Mouse (Mus musculus): ENCODE measurements around the gene Hoxb13. TPM values are rescaled to one million over a fixed set of nuclear protein-coding genes. Genes with fewer than 3 reads are reported as not detected.

Gene Hoxb13
- total RNA-seq, 2 experiments from 2014 or later = not detected

DNA sequence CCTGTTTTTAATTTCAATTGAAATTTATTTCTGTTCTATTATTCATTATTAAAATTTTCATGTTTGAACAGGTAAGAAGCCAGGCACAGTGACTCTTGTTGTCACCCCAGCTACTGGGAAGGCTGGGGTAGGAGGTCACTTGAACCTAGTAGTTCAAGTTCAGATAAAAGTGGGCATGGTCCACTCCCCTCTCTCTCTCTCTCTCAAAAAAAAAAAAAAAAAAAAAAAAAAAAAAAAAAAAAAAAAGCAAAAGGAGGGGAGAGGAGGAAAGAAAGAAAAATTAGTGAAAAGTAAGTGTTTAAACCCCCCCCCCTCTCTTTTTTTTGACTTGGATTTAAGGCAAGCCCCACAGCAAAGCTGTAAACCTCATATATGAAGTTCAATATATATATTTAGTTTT lies 9.9 kb upstream of the Hoxb13 start:
- no peak for ATAC-seq (replicated peaks; ENCODE audit: low FRiP score, poor library complexity, severe bottlenecking)

GRCm38 (mm10) chr11:96187321-96187720 lies 6.8 kb upstream of the Hoxb13 start:
- ATAC-seq (replicated peaks; ENCODE audit: low FRiP score, poor library complexity, severe bottlenecking) = no peak

DNA sequence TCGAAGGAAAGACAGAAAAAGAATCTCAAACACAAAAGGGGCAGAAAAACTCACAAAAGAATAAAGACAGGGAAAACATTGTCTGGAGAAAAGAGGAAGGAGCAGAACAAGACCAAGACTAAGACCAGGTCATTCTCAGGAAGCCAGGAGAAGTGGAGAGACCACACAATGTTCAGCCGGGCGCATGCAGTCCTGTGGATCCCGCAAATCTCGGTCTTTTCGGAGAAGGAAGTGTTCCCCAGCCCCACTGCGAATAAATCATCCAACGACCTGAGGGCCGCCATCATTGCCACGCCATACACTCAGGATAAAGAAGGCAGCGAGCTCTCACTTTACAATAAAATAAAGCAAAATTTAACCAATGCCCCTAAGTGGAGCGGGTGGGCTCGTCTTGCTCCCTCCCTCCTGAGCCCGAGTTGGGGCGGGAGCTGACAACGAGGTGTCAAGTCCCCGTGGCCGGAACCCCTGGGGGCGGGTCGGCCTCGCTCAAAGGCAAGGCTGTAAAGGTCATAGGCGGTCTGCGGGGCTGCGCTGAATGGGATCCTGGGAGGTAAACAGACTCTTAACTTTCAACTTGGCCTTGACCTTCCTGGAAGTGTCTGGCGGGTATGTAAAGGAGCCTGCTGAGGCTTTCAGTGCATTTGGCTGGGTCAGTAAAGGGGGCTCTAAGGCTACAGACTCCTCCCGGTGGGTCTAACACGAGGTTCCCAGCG lies 4.2 kb upstream of the Hoxb13 start:
- ATAC-seq (replicated peaks; ENCODE audit: low FRiP score, poor library complexity, severe bottlenecking) = no peak

GRCm38 (mm10) chr11:96191132-96191531 lies 3.0 kb upstream of the Hoxb13 start:
- no peak for ATAC-seq (replicated peaks; ENCODE audit: low FRiP score, poor library complexity, severe bottlenecking)

DNA sequence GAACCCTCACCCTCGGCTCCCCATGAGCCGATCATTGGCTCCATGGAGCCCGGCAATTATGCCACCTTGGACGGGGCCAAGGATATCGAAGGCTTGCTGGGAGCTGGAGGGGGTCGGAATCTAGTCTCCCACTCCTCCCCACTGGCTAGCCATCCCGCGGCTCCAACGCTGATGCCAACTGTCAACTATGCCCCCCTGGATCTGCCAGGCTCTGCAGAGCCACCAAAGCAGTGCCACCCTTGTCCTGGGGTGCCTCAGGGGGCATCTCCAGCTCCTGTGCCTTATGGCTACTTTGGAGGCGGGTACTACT lies 240 bp downstream of the Hoxb13 start:
- no peak for ATAC-seq (replicated peaks; ENCODE audit: low FRiP score, poor library complexity, severe bottlenecking)

- ATAC-seq (replicated peaks; ENCODE audit: low FRiP score, poor library complexity, severe bottlenecking) = no peak
These were observed 985 bp downstream of the Hoxb13 start for GRCm38 (mm10) chr11:96194961-96195640.

GRCm38 (mm10) chr11:96195769-96196280 lies 1.7 kb downstream of the Hoxb13 start:
- ATAC-seq (replicated peaks; ENCODE audit: low FRiP score, poor library complexity, severe bottlenecking) = 0 out of 2 replicates have a peak, but pooled peaks have one; percentile 45

GRCm38 (mm10) chr11:96198642-96199041 lies 4.5 kb downstream of the Hoxb13 start:
- no peak for ATAC-seq (replicated peaks; ENCODE audit: low FRiP score, poor library complexity, severe bottlenecking)

GRCm38 (mm10) chr11:96199181-96200086 lies 5.3 kb downstream of the Hoxb13 start:
- no peak for ATAC-seq (replicated peaks; ENCODE audit: low FRiP score, poor library complexity, severe bottlenecking)

DNA sequence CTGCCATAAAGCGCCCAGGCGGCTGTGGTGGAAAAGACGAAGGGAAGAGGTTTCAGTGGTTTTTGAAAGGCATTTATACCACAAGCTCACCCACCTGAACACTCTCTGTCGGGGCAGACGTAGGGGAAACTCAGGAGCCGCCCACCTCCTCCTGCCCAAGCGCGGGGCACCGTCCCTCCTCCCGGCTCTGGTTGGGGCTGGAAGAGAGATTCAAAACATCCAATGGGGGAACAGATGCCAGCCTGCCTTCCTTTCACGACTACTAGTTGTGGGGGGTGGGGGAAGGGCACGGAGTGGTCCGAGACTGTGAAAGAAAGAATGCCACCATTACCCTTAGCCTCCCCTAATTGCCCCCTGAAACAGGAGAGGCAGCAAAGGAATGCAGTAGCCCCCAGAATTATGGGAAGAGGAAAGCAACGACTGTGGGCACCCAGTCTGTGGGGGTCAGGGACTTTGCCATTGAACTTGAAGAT lies 6.1 kb downstream of the Hoxb13 start:
- no peak for ATAC-seq (replicated peaks; ENCODE audit: low FRiP score, poor library complexity, severe bottlenecking)

GRCm38 (mm10) chr11:96201741-96202140 lies 7.6 kb downstream of the Hoxb13 start:
- no peak for ATAC-seq (replicated peaks; ENCODE audit: low FRiP score, poor library complexity, severe bottlenecking)

- ATAC-seq (replicated peaks; ENCODE audit: low FRiP score, poor library complexity, severe bottlenecking) = no peak
These were observed 8.4 kb downstream of the Hoxb13 start for GRCm38 (mm10) chr11:96202401-96203081.

DNA sequence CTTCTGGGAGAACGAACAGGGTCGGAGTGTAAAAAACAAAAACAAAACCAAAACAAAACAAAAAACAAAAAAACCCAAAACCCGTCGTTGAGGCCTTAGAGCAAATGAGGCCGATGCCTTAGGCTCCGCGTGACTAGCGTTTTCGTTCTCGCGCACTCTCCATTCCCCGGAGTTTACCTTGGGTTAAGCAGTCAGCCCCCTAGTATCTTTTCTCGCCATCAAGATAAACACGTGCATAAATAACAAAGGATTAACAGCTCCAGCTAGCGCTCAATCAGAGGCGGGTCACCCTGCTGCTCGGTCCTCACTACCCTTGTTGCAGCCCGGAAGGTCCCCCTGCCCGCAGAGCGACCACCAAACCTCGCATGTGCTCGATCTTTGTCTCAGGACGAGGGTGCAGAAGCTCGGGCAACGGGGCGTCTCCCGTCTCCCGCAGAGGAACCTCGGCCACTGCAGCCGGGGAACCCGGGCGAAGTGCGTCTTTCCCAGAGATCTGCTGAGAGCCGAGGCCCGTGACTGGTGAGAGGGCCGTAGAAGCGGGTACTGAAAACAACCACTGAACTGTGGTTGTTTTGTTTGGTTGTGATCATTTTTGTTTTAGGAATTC lies 9.2 kb downstream of the Hoxb13 start:
- ATAC-seq (replicated peaks; ENCODE audit: low FRiP score, poor library complexity, severe bottlenecking) = no peak

GRCm38 (mm10) chr11:96203789-96204186 lies 9.7 kb downstream of the Hoxb13 start:
- no peak for ATAC-seq (replicated peaks; ENCODE audit: low FRiP score, poor library complexity, severe bottlenecking)

- ATAC-seq (replicated peaks; ENCODE audit: low FRiP score, poor library complexity, severe bottlenecking) = no peak
These were observed 10.2 kb downstream of the Hoxb13 start for GRCm38 (mm10) chr11:96204351-96204750.

DNA sequence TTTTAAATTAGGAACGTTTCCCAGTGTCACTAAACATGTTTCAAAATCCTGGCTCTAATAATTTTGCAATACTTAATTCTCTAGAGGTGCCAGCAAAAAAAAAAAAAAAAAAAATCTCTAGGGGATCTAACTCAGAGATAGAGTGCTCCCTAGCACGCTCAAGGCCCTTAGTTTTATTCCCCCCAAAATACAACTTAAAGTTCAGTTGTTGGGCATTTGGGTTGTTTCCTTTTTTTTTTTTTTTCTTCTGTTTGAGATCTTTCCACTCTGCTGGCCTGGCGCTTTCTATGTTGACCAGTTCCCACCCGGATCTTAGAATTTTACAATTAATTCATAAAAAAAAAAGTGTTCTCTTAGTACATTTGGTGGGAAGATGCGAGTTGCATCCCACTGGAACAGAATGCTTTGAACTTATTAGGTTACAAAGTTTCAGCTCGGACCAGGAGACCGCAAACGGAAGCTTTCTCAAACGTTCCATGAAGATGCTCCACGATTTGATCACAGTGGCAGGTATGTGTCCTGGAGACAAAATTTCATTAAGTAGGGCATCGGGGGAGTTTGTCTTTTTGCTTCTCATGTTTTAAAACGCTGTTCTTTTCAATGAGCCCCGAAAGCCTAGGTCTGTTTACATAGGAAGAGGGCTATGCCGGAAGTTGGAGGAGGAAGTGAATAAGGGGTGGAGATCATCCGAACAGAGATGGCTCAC lies 11.5 kb downstream of the Hoxb13 start:
- ATAC-seq (replicated peaks; ENCODE audit: low FRiP score, poor library complexity, severe bottlenecking) = no peak

GRCm38 (mm10) chr11:96223813-96224212 lies 29.7 kb downstream of the Hoxb13 start:
- ATAC-seq (replicated peaks; ENCODE audit: low FRiP score, poor library complexity, severe bottlenecking) = no peak

- no peak for ATAC-seq (replicated peaks; ENCODE audit: low FRiP score, poor library complexity, severe bottlenecking)
These were observed 33.6 kb downstream of the Hoxb13 start for GRCm38 (mm10) chr11:96227676-96228075.

DNA sequence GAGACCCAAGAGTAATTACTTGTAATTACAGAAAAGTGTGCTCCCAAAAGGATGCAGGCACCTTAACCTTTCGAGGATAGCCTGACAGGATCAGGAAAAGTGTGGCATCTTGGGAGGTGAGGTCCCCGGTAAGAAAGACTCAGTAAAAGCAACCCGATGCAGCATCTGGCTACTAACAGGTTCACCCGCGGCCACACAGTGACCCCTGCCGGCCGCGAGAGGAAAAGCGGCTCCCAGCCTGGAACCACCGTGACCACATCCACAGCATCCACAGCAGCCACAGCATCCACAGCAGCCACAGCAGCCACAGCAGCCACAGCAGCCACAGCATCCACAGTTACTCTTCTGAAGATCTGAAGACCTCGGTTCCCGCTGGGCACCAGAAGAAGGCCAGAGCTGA lies 40.8 kb downstream of the Hoxb13 start:
- 0 out of 2 replicates have a peak, but pooled peaks have one; percentile 70 for ATAC-seq (replicated peaks; ENCODE audit: low FRiP score, poor library complexity, severe bottlenecking)
